Mouse (Mus musculus): ENCODE measurements around the gene Mpnd. TPM values are rescaled to one million over a fixed set of nuclear protein-coding genes. Genes with fewer than 3 reads are reported as not detected.
A peak's percentile ranks its signal among the peaks of the same experiment; 100 is the strongest.
"Not testable (repeated sequence)": the region's sequence is repeated elsewhere in the genome, so short reads cannot be mapped to it uniquely, and the experiment has no call there.

Gene Mpnd
- total RNA-seq, 2 experiments from 2014 or later, result 47.4 to 50.1 TPM

- DNase-seq, result peak in 1 of 2 experiments; percentile 59
- intact Hi-C loops (cut with DNase I), result no loop called here
Observed at GRCm38 (mm10) chr17:56034040-56034725, 28.7 kb downstream of the Mpnd start.

DNA sequence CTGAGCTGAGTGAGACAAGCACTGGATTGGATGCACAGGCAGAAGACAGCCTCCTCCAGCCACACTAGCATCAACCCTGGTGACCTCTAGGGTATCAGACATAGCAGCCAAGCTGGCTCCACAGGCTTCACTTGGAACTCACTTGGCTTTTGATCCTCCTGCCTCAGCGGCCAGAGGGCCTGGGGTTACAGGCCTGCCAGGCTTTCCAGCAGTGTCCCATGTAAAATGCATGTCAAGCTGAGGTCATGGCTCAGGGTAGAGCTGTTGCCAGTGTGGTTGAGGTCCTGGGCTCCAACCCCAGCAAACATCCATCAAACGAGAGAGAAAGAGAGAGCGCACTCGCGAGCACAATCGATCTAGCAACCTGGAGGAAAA is 29.2 kb downstream of the Mpnd start:
- intact Hi-C loops (cut with DNase I), result no loop called here
- DNase-seq, result no peak

DNA sequence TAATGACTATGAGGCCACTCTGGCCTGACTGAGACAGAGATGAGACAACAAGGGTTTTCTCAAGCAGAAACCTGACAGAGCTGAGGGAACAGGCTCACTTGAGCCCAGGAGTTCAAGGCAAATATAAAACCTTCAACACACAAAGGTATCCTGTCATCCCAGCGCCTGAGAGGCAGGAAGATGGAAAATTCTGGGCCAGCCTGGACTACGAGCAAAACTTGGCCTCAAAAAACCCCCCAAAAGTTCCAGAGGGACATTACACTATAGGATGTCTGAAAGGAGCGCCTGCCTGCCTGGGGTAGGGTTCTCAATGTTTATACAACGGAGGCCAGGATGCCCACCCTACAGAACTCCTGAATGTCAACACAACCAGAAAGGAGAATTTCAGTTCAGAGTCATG is 29.7 kb downstream of the Mpnd start:
- DNase-seq, result no peak
- intact Hi-C loops (cut with DNase I), result no loop called here

GRCm38 (mm10) chr17:56036176-56036900 is 30.8 kb downstream of the Mpnd start, which contains the start of gene Sh3gl1:
TSS of gene Sh3gl1 (minus strand) at chr17:56036635.
- peak; percentile 99 to 100 for DNase-seq
- intact Hi-C loops (cut with DNase I), result no loop called here

- DNase-seq, result no peak
- intact Hi-C loops (cut with DNase I), result no loop called here
Observed at GRCm38 (mm10) chr17:56036901-56037287, 31.4 kb downstream of the Mpnd start.

- DNase-seq, result no peak
- intact Hi-C loops (cut with DNase I), result no loop called here
Observed at GRCm38 (mm10) chr17:56038583-56039261, 33.2 kb downstream of the Mpnd start.

DNA sequence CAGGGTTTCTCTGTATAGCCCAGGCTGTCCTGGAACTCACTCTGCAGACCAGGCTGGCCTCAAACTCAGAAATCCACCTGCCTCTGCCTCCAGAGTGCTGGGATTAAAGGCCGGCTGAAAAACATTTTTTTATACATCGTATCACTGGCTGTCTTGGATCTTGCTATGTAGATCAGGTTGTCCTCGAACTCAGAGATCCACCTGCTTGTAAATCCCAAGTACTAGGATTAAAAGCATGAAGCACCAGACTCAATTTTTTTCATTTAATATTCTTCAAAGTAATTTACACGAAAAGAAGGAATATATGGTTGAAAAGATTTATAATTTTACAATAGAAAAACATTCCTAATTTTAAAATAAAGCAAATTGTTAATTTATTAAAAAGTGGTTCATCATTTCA is 33.8 kb downstream of the Mpnd start:
- intact Hi-C loops (cut with DNase I), result no loop called here

DNA sequence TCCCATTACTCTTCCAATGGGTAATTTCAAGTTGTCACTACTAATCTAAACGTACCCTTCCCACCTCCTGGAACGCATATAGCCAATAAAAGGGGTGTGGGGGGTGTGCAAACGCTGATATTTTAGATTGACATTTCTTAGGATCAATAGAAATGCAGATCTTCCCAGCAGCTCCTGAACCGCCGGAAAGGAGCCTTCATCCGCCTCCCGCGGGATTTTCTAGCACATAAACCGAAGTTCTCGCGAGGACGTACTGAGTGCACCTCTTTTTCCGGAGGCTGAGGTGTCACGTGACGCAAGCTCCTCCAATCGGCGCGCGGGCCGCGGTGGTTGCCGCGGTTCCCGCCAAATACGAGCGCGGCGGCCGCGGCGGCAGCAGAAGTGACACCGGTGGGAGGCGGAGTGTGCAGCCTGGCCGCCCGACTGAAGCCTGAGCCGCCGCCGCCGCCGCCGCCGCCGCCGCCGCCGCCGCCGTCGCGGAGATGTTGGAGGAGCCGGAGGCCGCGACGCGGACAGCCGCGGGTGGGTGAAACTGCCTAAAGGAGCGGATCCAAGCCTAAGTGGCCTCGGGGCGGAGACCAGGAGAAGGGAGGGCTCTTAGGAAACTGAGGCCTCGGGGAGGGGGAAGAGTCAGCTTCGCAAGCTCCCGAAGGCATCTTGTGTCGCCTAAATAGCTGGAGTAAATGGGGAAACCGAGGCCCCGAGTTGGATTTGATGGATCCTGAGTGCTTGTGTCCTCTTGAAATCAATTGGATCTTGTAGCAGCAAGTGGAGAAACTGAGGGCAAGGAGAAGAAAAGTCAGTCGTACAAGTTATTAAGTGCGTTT is 34.7 kb downstream of the Mpnd start, which contains the start of gene Chaf1a:
Gene Chaf1a, plus strand, starts transcription at position 410 of the 827 bp plus-strand sequence.
- intact Hi-C loops (cut with DNase I), result loop anchor here (2.0 kb wide), 1 partner anchor 35 kb away; the partner anchor contains the start of gene Ubxn6
- DNase-seq, result peak; percentile 98 to 99

More for the DNA sequence above, 33.8 kb downstream of the Mpnd start:
- no peak for DNase-seq

- no peak for DNase-seq
- intact Hi-C loops (cut with DNase I), result loop anchor here (2.0 kb wide), 1 partner anchor 34 kb away; the partner anchor contains the start of gene Ubxn6
Observed at GRCm38 (mm10) chr17:56040857-56041163, 35.3 kb downstream of the Mpnd start.

DNA sequence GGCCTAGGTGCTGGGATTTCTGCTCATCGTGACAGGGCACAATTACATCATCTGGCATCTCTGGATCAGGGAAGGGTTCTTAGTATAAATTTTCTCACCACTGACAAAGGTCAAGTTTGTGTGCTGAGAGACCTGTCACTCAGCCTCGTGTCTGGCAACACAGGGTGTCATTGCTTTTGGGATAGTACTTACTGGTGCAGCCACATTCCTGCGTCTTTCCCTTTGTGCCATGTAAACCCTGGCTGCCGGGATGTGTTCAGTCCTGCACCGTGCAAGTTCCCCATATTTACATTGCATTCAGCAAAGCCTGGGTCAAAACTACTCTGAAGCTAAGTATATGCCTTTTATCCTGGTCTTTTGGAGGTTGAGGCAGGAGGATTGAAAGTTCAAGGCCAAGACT is 45.9 kb downstream of the Mpnd start:
- intact Hi-C loops (cut with DNase I), result no loop called here
- no peak for DNase-seq

- no peak for DNase-seq
- intact Hi-C loops (cut with DNase I), result no loop called here
Observed at GRCm38 (mm10) chr17:56054938-56055337, 49.4 kb downstream of the Mpnd start.

DNA sequence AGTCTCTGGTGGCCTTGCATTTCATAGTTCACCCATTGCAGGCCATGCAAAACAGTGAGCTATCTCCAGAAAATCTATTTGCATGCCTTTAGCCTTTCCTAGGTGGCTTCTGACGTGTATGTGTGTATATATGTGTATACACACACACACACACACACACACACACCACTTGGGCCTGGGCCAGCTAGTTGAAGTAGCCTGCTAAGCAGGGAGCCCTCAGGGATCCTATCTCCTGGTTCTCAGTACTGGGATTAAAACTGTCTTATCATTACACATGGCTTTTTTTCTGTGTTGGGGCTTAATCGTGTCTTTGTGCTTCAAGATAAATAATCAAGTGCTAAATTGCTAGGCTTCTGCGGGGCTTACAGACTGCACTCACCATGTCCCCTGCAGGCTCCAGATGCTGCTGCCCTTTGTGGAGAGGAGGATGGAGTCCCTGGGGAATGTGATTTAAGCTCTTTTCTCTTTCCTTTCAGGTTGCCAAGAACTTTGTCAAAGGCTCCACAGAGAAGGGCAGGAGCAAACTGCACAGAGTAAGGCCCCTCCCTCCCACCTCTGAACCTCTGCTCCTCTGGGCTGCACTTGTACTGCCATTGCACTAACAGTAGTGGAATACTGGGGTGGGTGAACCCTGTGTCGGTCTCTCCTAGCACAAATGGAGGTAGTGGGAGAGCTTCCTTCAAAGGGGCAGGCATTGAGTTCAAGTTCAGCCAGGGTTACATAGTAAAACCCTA is 50.6 kb downstream of the Mpnd start:
- DNase-seq, result no peak
- intact Hi-C loops (cut with DNase I), result no loop called here

- intact Hi-C loops (cut with DNase I), result no loop called here
- DNase-seq, result no peak
Observed at GRCm38 (mm10) chr17:56057381-56058120, 52.0 kb downstream of the Mpnd start.

GRCm38 (mm10) chr17:56062081-56062480 is 56.6 kb downstream of the Mpnd start:
- no peak for DNase-seq
- intact Hi-C loops (cut with DNase I), result no loop called here

- DNase-seq; intact Hi-C loops (cut with DNase I): not testable (repeated sequence)
Observed at GRCm38 (mm10) chr17:56065715-56066114, 60.2 kb downstream of the Mpnd start.

All from heart, postnatal 10 days (tissue).